Mouse (Mus musculus) A20 (cell line): ENCODE results near the gene 9930021J03Rik.

ENCODE experiments used
- DNase-seq: peaks from one replicate; pipeline ENCODE4 v3.0.0-alpha.2; 2011; ENCODE audit warnings: low read depth, low spot score

Gene 9930021J03Rik

GRCm38 (mm10) chr19:29696309-29696708 is 109.5 kb downstream of the 9930021J03Rik start:
- DNase-seq, result no peak

- no peak for DNase-seq
These were observed 110.7 kb downstream of the 9930021J03Rik start for GRCm38 (mm10) chr19:29695071-29695470.

- peak; percentile 95 for DNase-seq
These were observed 121.8 kb downstream of the 9930021J03Rik start for GRCm38 (mm10) chr19:29683844-29684540.

GRCm38 (mm10) chr19:29680182-29681152 is 125.3 kb downstream of the 9930021J03Rik start:
- DNase-seq, result no peak

- no peak for DNase-seq
These were observed 127.5 kb downstream of the 9930021J03Rik start for GRCm38 (mm10) chr19:29678181-29678778.

- peak; percentile 10 for DNase-seq
These were observed 129.2 kb downstream of the 9930021J03Rik start for GRCm38 (mm10) chr19:29676479-29677193.

- no peak for DNase-seq
These were observed 130.2 kb downstream of the 9930021J03Rik start for GRCm38 (mm10) chr19:29675562-29676078.

GRCm38 (mm10) chr19:29674946-29675345 is 130.8 kb downstream of the 9930021J03Rik start:
- no peak for DNase-seq

- no peak for DNase-seq
These were observed 133.1 kb downstream of the 9930021J03Rik start for GRCm38 (mm10) chr19:29672660-29673059.

- DNase-seq, result no peak
These were observed 134.6 kb downstream of the 9930021J03Rik start for GRCm38 (mm10) chr19:29671160-29671559.

- DNase-seq, result no peak
These were observed 135.5 kb downstream of the 9930021J03Rik start for GRCm38 (mm10) chr19:29670247-29670646.

- DNase-seq, result no peak
These were observed 137.7 kb downstream of the 9930021J03Rik start for GRCm38 (mm10) chr19:29668135-29668534.

GRCm38 (mm10) chr19:29666965-29667594 is 138.7 kb downstream of the 9930021J03Rik start:
- no peak for DNase-seq

- no peak for DNase-seq
These were observed 139.6 kb downstream of the 9930021J03Rik start for GRCm38 (mm10) chr19:29666164-29666563.

GRCm38 (mm10) chr19:29664934-29665333 is 140.9 kb downstream of the 9930021J03Rik start:
- no peak for DNase-seq
